25 mouse cellular contexts compared by ENCODE assay signal in genomic region chr9:116834949-116835348, GRCm38 (mm10).
A peak's percentile ranks its signal among the peaks of the same experiment; 100 is the strongest.
DNase-seq lines count a peak whose midpoint lies in the region; ATAC-seq and TF ChIP-seq lines count a peak whose summit lies in the region.
"Had no signal": no experiment of that assay in that cellular context is flagged by ENCODE, and none has a peak within 500 bp of the region (broad histone marks: within the 10 kb centered on the region; RNA-seq: fewer than 3 reads in every experiment).

No protein-coding gene starts in this region.

- peak; percentile 22 for DNase-seq in embryo, embryonic 11 days
- DNase-seq in embryo, embryonic 10.5 days (ENCODE audit: low spot score): no peak
- peak; percentile 22 for DNase-seq in embryonic facial prominence, embryonic 10.5 days (ENCODE audit: low spot score)
- DNase-seq in fibroblast of lung, adult 2 months (ENCODE audit: low read depth): peak; percentile 62
- peak; percentile 63 for DNase-seq in limb, embryonic 14.5 days (ENCODE audit: low spot score)
- no peak for DNase-seq in adrenal gland, adult (ENCODE audit: inconsistent age in 2 of 2, low spot score in 1 of 2)
- no peak for DNase-seq in lung, adult 18-20 months
- DNase-seq: adrenal gland, postnatal 14 days; cerebellum, adult 2 months; cerebellum, postnatal 36 days; forebrain, postnatal 0 days; kidney, adult 2 months; kidney, postnatal 14 days; lung, postnatal 36 days; midbrain, embryonic 14.5 days; right cerebral cortex, adult 18-20 months; right cerebral cortex, postnatal 4 days; thymus, postnatal 36 days had no signal

- H3K27ac ChIP-seq in embryonic facial prominence, embryonic 10.5 days (replicated peaks): no peak overlapping the region; the same call in 1 of the 2 replicates
- H3K27ac ChIP-seq in limb, embryonic 14.5 days (replicated peaks; ENCODE audit: low read depth, low read length): 0 out of 2 replicates have a peak overlapping the region, but pooled peaks have one; percentile 13
- H3K27ac ChIP-seq: heart, embryonic 10.5 days; layer of hippocampus, adult 2 months; limb, embryonic 15.5 days; liver, embryonic 14.5 days; lung, embryonic 15.5 days; neural tube, embryonic 12.5 days had no signal

- TF ChIP-seq POLR2A in limb, embryonic 14.5 days (IDR thresholded peaks at IDR 0.05; ENCODE audit: borderline replicate concordance, extremely low read depth, insufficient read depth, insufficient read length): no peak

- peak; percentile 77 for ATAC-seq in limb, embryonic 14.5 days (ENCODE audit: low FRiP score, low read depth)
- ATAC-seq: forebrain, postnatal 0 days had no signal

- H3K27me3 ChIP-seq in embryonic facial prominence, embryonic 10.5 days (replicated peaks; ENCODE audit: low read depth, poor library complexity, severe bottlenecking): no peaks in the 10 kb centered on the region
- H3K27me3 ChIP-seq in limb, embryonic 14.5 days (ENCODE audit: control insufficient read depth, insufficient read depth, low read length): no peaks in the 10 kb centered on the region
- H3K27me3 ChIP-seq: limb, embryonic 15.5 days; lung, embryonic 15.5 days; megakaryocyte, embryonic 14.5 days; neural tube, embryonic 12.5 days had no signal

- H3K36me3 ChIP-seq in embryonic facial prominence, embryonic 10.5 days (replicated peaks): no peaks in the 10 kb centered on the region
- H3K36me3 ChIP-seq in limb, embryonic 14.5 days (ENCODE audit: control insufficient read depth, insufficient read depth, low read length): no peaks in the 10 kb centered on the region
- H3K36me3 ChIP-seq: heart, embryonic 10.5 days; limb, embryonic 15.5 days; lung, embryonic 15.5 days; neural tube, embryonic 12.5 days had no signal

- peaks cover 15% of the 10 kb centered on the region for H3K4me1 ChIP-seq in embryonic facial prominence, embryonic 10.5 days
- H3K4me1 ChIP-seq in limb, embryonic 14.5 days (ENCODE audit: control insufficient read depth, insufficient read depth, low read length): peaks cover 16% of the 10 kb centered on the region
- H3K4me1 ChIP-seq: heart, embryonic 10.5 days; megakaryocyte, embryonic 14.5 days; neural tube, embryonic 12.5 days had no signal

- no peaks in the 10 kb centered on the region for H3K9me3 ChIP-seq in embryonic facial prominence, embryonic 10.5 days
- H3K9me3 ChIP-seq in limb, embryonic 14.5 days (ENCODE audit: control insufficient read depth, low read length): no peaks in the 10 kb centered on the region
- H3K9me3 ChIP-seq: heart, embryonic 10.5 days; limb, embryonic 15.5 days; lung, embryonic 15.5 days; neural tube, embryonic 12.5 days had no signal

- no peak overlapping the region; the same call in 1 of the 2 replicates for H3K4me2 ChIP-seq in limb, embryonic 14.5 days (replicated peaks; ENCODE audit: low read depth, low read length, severe bottlenecking)
- H3K4me2 ChIP-seq: limb, embryonic 15.5 days; lung, embryonic 15.5 days; neural tube, embryonic 12.5 days had no signal

- H3K9ac ChIP-seq in limb, embryonic 14.5 days (ENCODE audit: low read depth, low read length, severe bottlenecking): no peak overlapping the region
- H3K9ac ChIP-seq: forebrain, postnatal 0 days; limb, embryonic 15.5 days; liver, embryonic 14.5 days; lung, embryonic 15.5 days; neural tube, embryonic 12.5 days had no signal

- no peak overlapping the region for H3K4me3 ChIP-seq in embryonic facial prominence, embryonic 10.5 days
- H3K4me3 ChIP-seq in limb, embryonic 14.5 days (replicated peaks; ENCODE audit: low read length): no peak overlapping the region
- H3K4me3 ChIP-seq: heart, embryonic 10.5 days; layer of hippocampus, adult 2 months; limb, embryonic 15.5 days; lung, embryonic 15.5 days; megakaryocyte, embryonic 14.5 days; neural tube, embryonic 12.5 days had no signal

- WGBS in embryonic facial prominence, embryonic 10.5 days: 40% methylated on average over 8 of the region's 8 CpGs
- WGBS in limb, embryonic 14.5 days: 16% methylated on average over 8 of the region's 8 CpGs

Comparison
In these comparisons a context has a peak if more than half of its experiments do, and no peak if none do; other contexts are left out.
1. DNase-seq: peak in embryo, embryonic 11 days (single experiment), embryonic facial prominence, embryonic 10.5 days (single experiment), fibroblast of lung, adult 2 months (single experiment) and limb, embryonic 14.5 days (single experiment); none in embryo, embryonic 10.5 days (single experiment), adrenal gland, adult (0 of 2) and lung, adult 18-20 months (0 of 2).